Mouse (Mus musculus) hindbrain, embryonic 10.5 days (tissue): ENCODE measurements around the gene Lrrc46. TPM values are rescaled to one million over a fixed set of nuclear protein-coding genes. Genes with fewer than 3 reads are reported as not detected.

Experiments used
- DNase-seq: peaks from one replicate; pipeline ENCODE4 v3.0.0-alpha.2; 2017; ENCODE audit warnings: low spot score
- H3K27ac ChIP-seq: fragments of 300-500 bp; sonication (generic); 2 replicates; pipeline ENCODE4 v1.5.1; 2016; ENCODE audit warnings: mild to moderate bottlenecking, moderate library complexity
- H3K27me3 ChIP-seq: fragments of 300-500 bp; sonication (generic); 2 replicates; pipeline ENCODE4 v1.6.1; 2016; ENCODE audit warnings: mild to moderate bottlenecking; ENCODE audit not compliant: poor library complexity, insufficient read depth, severe bottlenecking
- H3K36me3 ChIP-seq: fragments of 300-500 bp; sonication (generic); 2 replicates; pipeline ENCODE4 v1.6.1; 2016; ENCODE audit warnings: mild to moderate bottlenecking, moderate library complexity
- H3K4me1 ChIP-seq: fragments of 300-500 bp; sonication (generic); replicated peaks from 2 replicates; pipeline ENCODE4 v1.6.1; 2016; ENCODE audit warnings: mild to moderate bottlenecking
- H3K4me3 ChIP-seq: fragments of 300-500 bp; sonication (generic); 2 replicates; pipeline ENCODE4 v1.5.1; 2016; ENCODE audit warnings: mild to moderate bottlenecking, moderate library complexity
- H3K9me3 ChIP-seq: fragments of 300-500 bp; sonication (generic); 2 replicates; pipeline ENCODE4 v1.6.1; 2016; ENCODE audit warnings: mild to moderate bottlenecking, moderate library complexity
- WGBS: fragments of 180-500 bp; shearing (Covaris S2); methylation state at CpG from one replicate; pipeline ENCODE4 v1.1.7; 2016; 5-methylcytosine and 5-hydroxymethylcytosine counted together
- polyA plus RNA-seq: library from polyadenylated mRNA; unstranded; fragments of >200 nt; fragmentation: Nextera tagmentation; extraction: Ambion mirVana; gene quantifications from 2 replicates; pipeline ENCODE4 v1.2.1, GENCODE M21; 2016

Lrrc46 gene
- polyA plus RNA-seq, 1 experiment from 2014 or later, result 6.8 TPM

DNA sequence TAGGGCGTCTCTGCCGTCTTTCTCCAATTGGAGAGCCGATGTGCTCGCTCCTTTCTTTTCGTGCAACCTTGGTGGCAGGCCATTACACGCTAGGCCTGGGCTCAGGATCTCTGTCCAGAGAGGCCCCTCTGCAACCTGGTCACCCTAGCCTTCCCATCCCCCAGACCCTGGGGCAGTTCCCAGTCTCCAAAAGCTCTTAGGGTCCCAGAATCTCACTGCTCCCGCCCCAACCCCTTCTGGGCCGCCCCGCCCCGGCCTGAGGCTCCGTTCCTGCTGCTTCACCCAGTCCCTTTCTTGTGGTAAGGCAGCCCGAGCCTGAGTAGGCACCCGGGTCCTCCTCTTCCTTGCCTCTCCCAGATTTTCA is 21.9 kb downstream of the Lrrc46 start:
- H3K4me3 ChIP-seq, result peak overlapping the region; percentile 49
- H3K27me3 ChIP-seq, result peaks cover 99% of the 10 kb centered on the region
- WGBS, result 4% methylated on average over 13 of the region's 13 CpGs
- no peaks in the 10 kb centered on the region for H3K36me3 ChIP-seq
- H3K27ac ChIP-seq, result peak overlapping the region; percentile 40; the same call in 1 of the 2 replicates
- peaks cover 44% of the 10 kb centered on the region for H3K4me1 ChIP-seq
- no peaks in the 10 kb centered on the region for H3K9me3 ChIP-seq
- DNase-seq, result peak; percentile 28

DNA sequence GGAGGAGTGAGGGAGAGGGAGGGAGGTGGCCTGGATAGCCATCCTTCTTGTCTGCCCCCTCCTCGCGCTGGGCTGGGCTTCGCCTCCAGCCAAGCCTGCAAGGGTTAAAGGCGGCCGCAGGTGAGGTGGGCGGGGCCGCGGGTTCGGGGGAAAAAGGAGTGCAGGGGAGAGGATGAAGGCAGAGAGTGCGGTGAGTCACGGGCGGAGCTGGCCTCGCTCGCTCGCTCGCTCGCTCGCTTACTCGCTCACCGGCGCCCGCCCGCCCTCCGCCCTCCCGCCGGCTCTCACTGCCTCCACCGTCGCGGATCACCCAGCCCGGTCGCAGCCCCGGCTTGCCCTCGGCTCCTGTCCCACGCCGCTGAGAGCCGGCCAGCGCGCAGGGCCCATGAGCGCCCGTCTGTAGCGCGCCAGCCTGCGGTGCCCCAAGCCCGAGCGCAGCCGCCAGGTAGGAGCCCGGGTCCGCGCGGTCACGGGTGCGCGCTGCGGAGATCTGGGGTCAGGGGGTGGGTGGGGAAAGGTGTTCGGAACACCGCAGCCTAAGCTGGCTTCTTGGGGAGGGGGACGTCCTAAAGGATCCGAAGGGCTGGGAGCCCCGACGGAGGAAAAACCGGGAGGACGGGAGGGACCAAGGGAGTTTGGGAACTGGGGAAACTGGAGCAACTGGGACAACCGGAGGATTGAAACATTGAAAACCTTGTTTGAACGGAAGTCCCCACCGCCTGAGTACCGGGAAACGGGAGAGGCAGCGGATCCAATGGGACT is 22.4 kb downstream of the Lrrc46 start:
- DNase-seq, result peak; percentile 51
- Histone ChIP-seq H3K27me3 (peaks cover 99% of the 10 kb centered on the region), H3K4me3 (peak overlapping the region; percentile 49), H3K4me1 (peaks cover 42% of the 10 kb centered on the region), H3K36me3 (no peaks in the 10 kb centered on the region), H3K27ac (no peak overlapping the region), H3K9me3 (no peaks in the 10 kb centered on the region)
- WGBS, result under 1% methylated on average over 68 of the region's 68 CpGs

DNA sequence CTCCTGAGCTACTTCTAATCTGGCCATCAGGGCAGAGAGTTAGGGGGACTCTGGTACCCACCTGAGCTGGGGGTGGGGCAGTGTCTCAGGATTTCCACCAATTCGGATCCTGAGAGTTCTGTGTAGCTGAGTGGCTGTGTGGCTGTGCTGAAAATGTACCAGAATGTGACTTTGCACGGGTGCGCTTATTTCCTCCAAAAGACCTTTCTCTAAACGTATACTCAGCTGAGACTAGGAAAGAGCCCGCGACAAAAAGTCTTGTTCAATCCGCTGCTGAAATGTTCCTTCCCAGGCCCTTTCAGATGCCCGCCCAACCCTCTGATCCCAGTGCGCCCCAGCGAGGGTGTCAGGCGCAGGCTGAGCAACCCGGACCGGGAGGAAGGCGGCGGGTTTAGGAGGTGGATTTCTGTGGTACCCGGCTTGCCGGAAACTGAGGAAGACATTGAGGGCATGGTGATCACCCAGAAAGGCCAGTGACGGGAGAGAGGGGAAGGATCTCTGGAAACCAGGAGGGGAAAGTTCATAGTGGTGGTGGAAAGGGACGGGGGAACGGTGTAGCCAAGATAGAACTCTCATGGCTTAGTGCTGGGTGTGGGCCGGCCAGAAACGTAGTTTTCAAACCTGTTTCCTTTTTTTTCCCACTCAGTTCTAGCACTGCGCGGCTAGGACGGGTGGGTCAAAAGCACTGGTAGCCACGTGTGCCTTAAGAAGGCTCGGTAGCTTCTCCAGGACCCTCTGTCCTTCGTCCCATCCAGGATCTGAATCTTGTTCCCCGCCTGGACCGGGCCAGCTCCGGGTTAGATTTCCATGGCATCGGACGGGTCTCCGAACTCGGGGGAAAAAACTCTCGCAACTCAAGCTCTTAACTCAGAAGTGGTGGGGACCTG is 23.3 kb downstream of the Lrrc46 start:
- peaks cover 99% of the 10 kb centered on the region for H3K27me3 ChIP-seq
- peak; percentile 50 for DNase-seq
- under 1% methylated on average over 36 of the region's 36 CpGs for WGBS
- no peak overlapping the region for H3K27ac ChIP-seq
- H3K4me3 ChIP-seq, result peak overlapping the region; percentile 49
- peaks cover 48% of the 10 kb centered on the region for H3K4me1 ChIP-seq
- H3K36me3 ChIP-seq, result no peaks in the 10 kb centered on the region
- no peaks in the 10 kb centered on the region for H3K9me3 ChIP-seq

DNA sequence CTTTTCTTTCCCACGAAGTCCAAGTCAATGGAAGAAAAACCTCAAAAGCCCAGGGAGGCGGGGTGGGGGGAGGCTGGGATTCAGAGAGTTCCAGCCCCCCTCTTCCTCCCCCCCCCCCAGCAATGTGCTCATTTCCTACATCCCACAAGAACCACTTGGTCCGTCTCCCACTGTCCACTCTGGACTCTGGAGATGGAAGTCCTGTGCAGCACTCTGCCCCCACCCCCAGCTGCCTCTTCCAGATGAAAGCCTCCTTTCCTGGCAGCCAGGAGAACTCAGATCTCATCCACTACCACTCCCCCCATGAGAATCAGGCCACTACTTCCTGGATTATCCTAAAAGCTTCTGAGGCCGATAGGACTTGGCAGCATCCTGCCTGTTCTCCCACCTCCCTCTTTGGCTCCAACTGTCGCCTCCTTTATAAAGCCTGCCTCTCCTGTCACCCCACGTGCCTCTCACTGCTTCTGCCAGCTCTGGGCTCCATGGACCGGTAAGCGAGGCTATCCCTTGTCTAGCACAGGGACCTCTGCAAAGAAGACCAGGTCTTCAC is 28.0 kb downstream of the Lrrc46 start, which contains the start of gene Sp6:
Gene Sp6 (plus strand): TSS at position 274 of the 550 bp plus-strand sequence.
- peaks cover 98% of the 10 kb centered on the region for H3K27me3 ChIP-seq
- no peaks in the 10 kb centered on the region for H3K9me3 ChIP-seq
- DNase-seq, result no peak
- H3K36me3 ChIP-seq, result no peaks in the 10 kb centered on the region
- peaks cover 21% of the 10 kb centered on the region for H3K4me1 ChIP-seq
- H3K27ac ChIP-seq, result no peak within 1 kb of the TSS
- 39% methylated on average over 8 of the region's 8 CpGs for WGBS
- H3K4me3 ChIP-seq, result no peak within 1 kb of the TSS

DNA sequence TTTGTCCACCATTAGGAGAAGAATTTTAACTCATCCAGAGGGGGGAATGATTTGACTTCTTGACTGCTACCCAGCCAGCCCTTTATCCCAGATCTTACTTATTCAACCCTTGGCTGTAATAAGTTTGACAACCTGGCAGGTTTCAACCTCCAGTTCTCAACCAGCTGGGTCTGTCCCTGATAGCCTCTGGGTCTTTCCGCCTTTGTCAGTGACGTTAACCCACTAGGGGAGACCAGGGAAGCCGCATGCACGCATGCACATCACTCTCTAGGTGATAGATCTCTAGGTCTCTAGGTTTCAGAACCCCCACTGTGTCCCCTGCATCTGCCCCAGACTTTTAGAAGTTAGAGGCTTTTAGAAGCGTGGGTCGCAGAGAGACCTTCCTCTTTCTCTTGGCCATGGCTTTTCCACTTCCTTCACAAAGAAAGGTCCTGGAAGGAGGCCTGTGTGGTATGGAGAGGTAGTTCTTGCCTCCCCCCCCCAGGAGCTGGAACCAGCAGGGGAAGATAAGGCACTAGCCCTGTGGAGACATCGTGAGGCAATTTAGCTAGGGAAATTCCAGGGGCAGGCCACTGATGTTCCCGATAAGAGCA is 31.9 kb downstream of the Lrrc46 start:
- no peak for DNase-seq
- H3K4me1 ChIP-seq, result 0 out of 2 replicates have a peak, but pooled peaks cover 28% of the 10 kb centered on the region
- no peak overlapping the region for H3K4me3 ChIP-seq
- no peak overlapping the region; the same call in 1 of the 2 replicates for H3K27ac ChIP-seq
- H3K9me3 ChIP-seq, result no peaks in the 10 kb centered on the region
- H3K36me3 ChIP-seq, result no peaks in the 10 kb centered on the region
- peaks cover 79% of the 10 kb centered on the region for H3K27me3 ChIP-seq
- WGBS, result 59% methylated on average over 8 of the region's 8 CpGs

DNA sequence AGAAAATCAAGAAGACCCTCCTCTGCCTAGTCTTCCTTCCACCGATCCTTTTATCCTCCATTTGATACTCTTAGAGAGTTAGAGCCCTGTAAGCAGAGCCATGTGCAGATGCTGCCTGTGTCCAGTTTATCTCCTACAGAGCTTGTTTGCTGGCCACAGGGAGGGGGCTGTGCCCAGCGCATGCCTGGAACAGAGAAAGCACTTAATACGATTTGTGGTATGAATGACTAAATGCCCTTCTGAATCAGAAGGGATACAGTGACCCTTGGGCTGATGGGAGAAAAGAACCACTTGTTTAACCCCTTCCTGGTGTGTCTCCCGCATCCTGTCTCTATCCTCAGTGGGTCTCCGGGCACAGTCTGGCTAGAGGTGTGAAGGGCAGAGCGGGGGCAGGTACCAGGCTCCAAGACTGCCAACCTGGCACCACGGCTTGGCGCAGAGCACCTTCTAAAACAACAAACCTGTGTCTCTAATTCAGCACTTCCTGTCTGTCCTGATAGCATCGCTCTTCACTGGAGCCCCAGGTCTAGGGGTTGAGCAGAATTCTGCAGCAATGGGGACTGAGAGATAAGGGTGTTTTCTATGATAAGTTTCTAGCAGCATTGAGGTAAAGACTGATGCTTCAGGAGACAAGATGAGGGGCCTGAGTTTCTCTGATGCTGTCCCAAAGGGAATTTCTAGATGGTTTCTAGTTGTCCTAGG is 34.0 kb downstream of the Lrrc46 start:
- peaks cover 78% of the 10 kb centered on the region for H3K27me3 ChIP-seq

DNA sequence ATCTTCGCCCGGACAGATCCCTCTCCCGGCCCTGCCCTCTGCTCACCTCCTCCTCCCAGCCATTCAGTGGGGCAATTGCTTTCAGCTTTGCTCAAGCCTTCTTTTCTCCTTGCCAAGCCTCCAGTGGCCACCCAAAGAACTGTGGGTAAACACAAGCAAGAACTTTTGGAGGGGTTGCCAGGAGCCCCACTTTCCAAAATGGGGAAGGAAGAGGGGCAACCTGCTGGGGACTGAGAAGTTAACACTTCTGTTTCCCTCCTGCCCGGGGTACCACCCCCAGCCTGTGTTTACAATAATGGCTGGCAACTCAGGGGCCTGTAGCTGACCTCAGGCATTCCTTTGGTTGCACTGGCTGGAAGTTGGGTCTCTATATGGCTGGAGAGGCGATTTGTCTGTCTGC is 38.0 kb downstream of the Lrrc46 start:
- peak overlapping the region; percentile 60; the same call in 1 of the 2 replicates for H3K27ac ChIP-seq
- WGBS, result 33% methylated on average over 5 of the region's 5 CpGs
- DNase-seq, result no peak
- no peaks in the 10 kb centered on the region for H3K36me3 ChIP-seq
- peaks cover 42% of the 10 kb centered on the region for H3K4me1 ChIP-seq
- H3K9me3 ChIP-seq, result no peaks in the 10 kb centered on the region
- peaks cover 78% of the 10 kb centered on the region for H3K27me3 ChIP-seq
- no peak overlapping the region for H3K4me3 ChIP-seq

More for the DNA sequence above, 34.0 kb downstream of the Lrrc46 start:
- H3K9me3 ChIP-seq, result no peaks in the 10 kb centered on the region
- WGBS, result 80% methylated on average over 9 of the region's 9 CpGs
- no peak overlapping the region for H3K4me3 ChIP-seq
- H3K36me3 ChIP-seq, result no peaks in the 10 kb centered on the region
- DNase-seq, result no peak
- H3K27ac ChIP-seq, result no peak overlapping the region
- H3K4me1 ChIP-seq, result peaks cover 34% of the 10 kb centered on the region

DNA sequence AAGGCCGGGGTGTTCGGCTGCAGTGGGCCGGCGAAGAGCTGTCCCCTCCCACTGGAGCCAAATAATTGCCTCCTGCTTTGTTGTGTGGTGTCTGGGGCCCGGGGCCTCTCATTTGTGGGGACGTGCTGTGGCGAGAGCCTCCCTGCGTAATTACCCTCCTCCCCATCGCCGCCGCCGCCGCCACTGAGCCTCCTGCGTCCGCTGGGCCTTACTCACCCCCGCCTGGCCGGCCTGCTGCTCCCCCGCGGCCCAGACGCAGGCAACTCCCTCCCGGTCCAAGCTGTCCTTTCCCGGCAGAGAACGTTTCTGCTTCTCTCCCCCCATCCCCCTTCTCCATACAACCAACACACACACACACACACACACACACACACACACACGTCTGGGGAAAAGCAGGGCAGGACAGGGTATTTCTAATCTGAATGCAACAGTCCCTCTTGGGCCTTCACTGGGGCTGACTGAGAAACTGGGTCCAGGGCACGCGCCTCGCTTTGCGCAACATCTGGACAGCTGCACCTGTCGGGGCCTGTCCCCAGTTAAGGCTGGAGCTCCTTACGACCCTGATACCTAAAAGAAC is 43.7 kb downstream of the Lrrc46 start:
- H3K4me1 ChIP-seq, result peaks cover 74% of the 10 kb centered on the region
- DNase-seq, result peak; percentile 66
- H3K4me3 ChIP-seq, result peak overlapping the region; percentile 51
- H3K36me3 ChIP-seq, result no peaks in the 10 kb centered on the region
- peak overlapping the region; percentile 87 for H3K27ac ChIP-seq
- 3% methylated on average over 30 of the region's 30 CpGs for WGBS
- no peaks in the 10 kb centered on the region for H3K9me3 ChIP-seq
- peaks cover 88% of the 10 kb centered on the region for H3K27me3 ChIP-seq

DNA sequence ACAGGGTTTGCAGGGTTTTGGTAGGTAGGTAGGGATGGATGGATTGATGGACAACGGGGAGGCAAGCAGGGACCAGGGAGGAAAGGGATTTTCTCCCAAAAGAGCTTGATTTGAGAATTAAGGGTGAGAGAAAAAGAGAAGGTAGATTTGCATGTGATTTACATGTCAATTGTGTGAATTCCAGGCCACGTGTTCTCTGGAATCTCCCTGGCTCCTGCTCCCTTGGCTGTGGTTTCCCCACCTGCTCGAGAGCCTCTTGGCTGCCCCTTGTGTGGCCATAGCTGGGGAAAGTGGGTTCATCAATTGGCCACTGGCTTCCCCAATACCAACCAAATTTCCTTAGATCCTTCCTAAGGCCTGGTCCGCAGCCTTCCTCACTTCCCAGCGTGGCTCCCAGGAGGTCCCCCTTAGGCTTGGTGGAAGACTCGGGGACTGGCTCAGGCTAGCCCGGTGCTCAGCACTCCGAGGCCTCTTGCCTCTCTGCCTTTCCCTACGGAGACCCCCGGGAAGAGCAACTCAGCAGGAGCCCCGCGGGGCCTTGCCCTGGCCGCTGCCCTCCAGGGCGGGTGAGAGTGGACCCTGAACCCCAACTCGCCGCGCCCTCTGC is 44.3 kb downstream of the Lrrc46 start:
- peaks cover 83% of the 10 kb centered on the region for H3K27me3 ChIP-seq
- WGBS, result 10% methylated on average over 17 of the region's 17 CpGs
- no peak for DNase-seq
- peak overlapping the region; percentile 51 for H3K4me3 ChIP-seq
- H3K36me3 ChIP-seq, result no peaks in the 10 kb centered on the region
- H3K27ac ChIP-seq, result peak overlapping the region; percentile 87
- H3K4me1 ChIP-seq, result peaks cover 75% of the 10 kb centered on the region
- no peaks in the 10 kb centered on the region for H3K9me3 ChIP-seq

DNA sequence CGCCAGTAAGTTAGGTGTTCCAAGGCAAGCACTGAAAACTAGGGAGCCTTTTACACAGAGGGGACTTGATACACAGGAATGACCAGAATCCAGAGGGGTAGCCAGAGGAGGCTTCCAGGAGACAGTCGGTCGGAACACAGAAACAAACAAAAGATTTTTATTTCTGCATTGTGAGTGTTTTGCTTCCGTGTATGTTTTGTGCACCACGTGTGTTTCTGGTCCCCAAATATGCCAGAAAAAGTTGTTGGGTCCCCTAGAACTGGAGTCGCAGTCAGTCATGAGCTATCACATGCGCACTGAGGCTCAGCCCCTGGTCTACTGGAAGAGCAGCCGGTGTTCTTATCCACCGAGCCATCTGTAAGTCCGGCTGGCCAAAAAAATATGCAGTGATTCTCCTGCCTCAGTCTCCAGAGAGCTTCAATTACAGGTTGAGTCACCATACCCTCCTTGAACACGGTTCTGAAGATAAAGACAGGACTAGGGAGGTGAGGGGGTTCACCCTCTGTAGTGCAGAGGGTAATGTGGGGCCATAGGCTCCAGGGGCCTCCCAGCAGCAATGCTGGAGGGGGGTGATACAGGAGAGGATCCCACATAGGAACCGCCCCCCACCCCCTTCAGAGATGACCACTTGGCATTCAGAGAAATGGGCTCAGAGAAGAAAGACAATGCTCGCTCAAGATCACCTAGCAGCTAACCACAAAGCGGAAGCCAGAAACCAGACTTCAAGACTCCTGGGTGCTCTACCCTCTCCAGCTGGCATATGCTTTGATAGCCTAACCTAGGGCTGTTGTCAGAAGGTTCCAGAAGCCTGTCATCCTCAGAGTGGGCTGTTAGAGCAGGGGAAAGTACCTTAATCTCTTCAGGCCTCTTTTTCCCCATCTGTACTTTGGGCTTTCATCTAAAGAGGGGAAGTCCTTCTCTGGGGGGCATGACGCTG is 45.1 kb downstream of the Lrrc46 start:
- no peak overlapping the region for H3K4me3 ChIP-seq
- H3K27ac ChIP-seq, result peak overlapping the region; percentile 40; the same call in 1 of the 2 replicates
- no peaks in the 10 kb centered on the region for H3K36me3 ChIP-seq
- 72% methylated on average over 15 of the region's 15 CpGs for WGBS
- peaks cover 73% of the 10 kb centered on the region for H3K4me1 ChIP-seq
- DNase-seq, result no peak
- H3K9me3 ChIP-seq, result no peaks in the 10 kb centered on the region
- peaks cover 75% of the 10 kb centered on the region for H3K27me3 ChIP-seq

DNA sequence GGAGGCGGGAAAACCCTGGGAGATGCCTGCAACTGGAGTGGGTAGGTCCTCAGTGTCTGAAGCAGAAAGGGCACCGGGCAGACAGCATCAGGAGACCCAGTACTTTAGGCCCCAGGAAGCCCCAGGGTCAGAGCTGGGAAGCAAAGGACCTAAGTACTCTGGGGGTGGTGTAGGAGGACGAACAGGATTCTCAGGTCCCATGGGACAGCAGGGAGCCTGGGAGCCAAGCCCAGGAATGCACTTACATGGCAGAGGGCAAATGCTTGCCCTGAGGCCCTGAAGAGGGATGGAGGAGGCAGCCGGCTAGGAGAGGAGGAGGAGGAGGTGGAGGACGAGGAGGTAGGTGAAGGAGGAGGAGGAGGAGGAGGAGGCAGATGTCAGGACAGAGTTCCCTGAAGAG is 46.2 kb downstream of the Lrrc46 start:
- Histone ChIP-seq H3K4me3 (0 out of 2 replicates have a peak overlapping the region, but pooled peaks have one; percentile 5), H3K36me3 (no peaks in the 10 kb centered on the region), H3K27me3 (peaks cover 66% of the 10 kb centered on the region), H3K27ac (peak overlapping the region; percentile 64), H3K4me1 (peaks cover 67% of the 10 kb centered on the region), H3K9me3 (no peaks in the 10 kb centered on the region)
- no peak for DNase-seq
- 16% methylated on average over 5 of the region's 5 CpGs for WGBS
